Mouse (Mus musculus) hindbrain, embryonic 11.5 days (tissue): ENCODE measurements around the gene Serac1. TPM values are rescaled to one million over a fixed set of nuclear protein-coding genes. Genes with fewer than 3 reads are reported as not detected.

Experiments
- ATAC-seq: fragments of 200-750 bp; cut with Nextera tagmentation; 2 replicates; pipeline ENCODE4 v1.8.0; 2017; ENCODE audit warnings: mild to moderate bottlenecking, moderate TSS enrichment, moderate library complexity; ENCODE audit not compliant: low FRiP score
- DNase-seq: peaks from one replicate; pipeline ENCODE4 v3.0.0-alpha.2; 2015; ENCODE audit warnings: low spot score
- H3K27ac ChIP-seq: fragments of 300-500 bp; sonication (generic); 2 replicates; pipeline ENCODE4 v1.5.1; 2014; ENCODE audit warnings: mild to moderate bottlenecking, low read depth, low read length
- H3K27me3 ChIP-seq: fragments of 300-500 bp; sonication (generic); 2 replicates; pipeline ENCODE4 v1.6.1; 2014; ENCODE audit warnings: mild to moderate bottlenecking, low read length, moderate library complexity, mixed read lengths; ENCODE audit not compliant: control insufficient read depth, insufficient read depth
- H3K36me3 ChIP-seq: fragments of 300-500 bp; sonication (generic); 2 replicates; pipeline ENCODE4 v1.6.1; 2014; ENCODE audit warnings: mild to moderate bottlenecking, low read length, moderate library complexity, mixed read lengths; ENCODE audit not compliant: control insufficient read depth, insufficient read depth
- H3K4me1 ChIP-seq: fragments of 300-500 bp; sonication (generic); replicated peaks from 2 replicates; pipeline ENCODE4 v1.6.1; 2014; ENCODE audit warnings: low read length, mixed read lengths; ENCODE audit not compliant: control insufficient read depth, insufficient read depth
- H3K4me2 ChIP-seq: fragments of 300-500 bp; sonication (generic); replicated peaks from 2 replicates; pipeline ENCODE4 v1.6.1; 2014; ENCODE audit warnings: mild to moderate bottlenecking, low read depth, low read length
- H3K4me3 ChIP-seq: fragments of 300-500 bp; sonication (generic); 2 replicates; pipeline ENCODE4 v1.5.1; 2014; ENCODE audit warnings: low read depth, low read length
- H3K9ac ChIP-seq: fragments of 300-500 bp; sonication (generic); 2 replicates; pipeline ENCODE4 v1.6.1; 2014; ENCODE audit warnings: low read depth, low read length
- H3K9me3 ChIP-seq: fragments of 300-500 bp; sonication (generic); 2 replicates; pipeline ENCODE4 v1.6.1; 2016; ENCODE audit warnings: low read length; ENCODE audit not compliant: control insufficient read depth
- WGBS: fragments of 180-500 bp; shearing (Covaris S2); extraction: QIAGEN DNeasy Blood & Tissue Kit; methylation state at CpG from one replicate; pipeline ENCODE4 v1.1.7; 2014; 5-methylcytosine and 5-hydroxymethylcytosine counted together
- polyA plus RNA-seq: library from polyadenylated mRNA; unstranded; fragments of >200 nt; fragmentation: Nextera tagmentation; extraction: Ambion mirVana; gene quantifications from 2 replicates; pipeline ENCODE4 v1.2.1, GENCODE M21; 2014

Gene Serac1
- polyA plus RNA-seq, 1 experiment from 2014 or later = 8.0 TPM

DNA sequence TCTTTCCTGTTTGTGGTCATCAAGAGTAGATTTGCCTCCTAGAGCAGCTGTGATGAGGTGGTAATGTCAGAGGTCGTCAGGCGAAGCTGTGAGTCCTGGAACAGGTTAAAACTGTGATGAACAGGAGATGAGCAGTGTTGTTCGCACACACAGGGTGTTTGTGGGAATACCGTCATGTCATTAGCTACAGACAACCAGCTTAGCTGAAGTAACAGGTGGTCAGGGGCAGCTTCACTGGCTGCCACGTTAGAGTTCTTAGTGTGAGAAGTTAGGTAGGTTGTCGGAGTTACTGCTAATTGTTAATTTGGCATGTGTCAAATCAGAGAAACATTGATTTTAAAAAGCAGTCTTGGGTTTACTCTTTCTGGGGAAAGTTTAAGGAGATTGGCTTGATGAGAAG is 34.1 kb upstream of the Serac1 start:
- H3K9me3 ChIP-seq = no peaks in the 10 kb centered on the region
- H3K36me3 ChIP-seq = no peaks in the 10 kb centered on the region
- ATAC-seq (no peak), DNase-seq (no peak)
- H3K27ac ChIP-seq = no peak overlapping the region
- no peak overlapping the region for H3K4me3 ChIP-seq
- 91% methylated on average over 6 of the region's 6 CpGs for WGBS
- no peaks in the 10 kb centered on the region for H3K4me1 ChIP-seq
- no peak overlapping the region for H3K9ac ChIP-seq
- no peak overlapping the region for H3K4me2 ChIP-seq
- H3K27me3 ChIP-seq = no peaks in the 10 kb centered on the region

DNA sequence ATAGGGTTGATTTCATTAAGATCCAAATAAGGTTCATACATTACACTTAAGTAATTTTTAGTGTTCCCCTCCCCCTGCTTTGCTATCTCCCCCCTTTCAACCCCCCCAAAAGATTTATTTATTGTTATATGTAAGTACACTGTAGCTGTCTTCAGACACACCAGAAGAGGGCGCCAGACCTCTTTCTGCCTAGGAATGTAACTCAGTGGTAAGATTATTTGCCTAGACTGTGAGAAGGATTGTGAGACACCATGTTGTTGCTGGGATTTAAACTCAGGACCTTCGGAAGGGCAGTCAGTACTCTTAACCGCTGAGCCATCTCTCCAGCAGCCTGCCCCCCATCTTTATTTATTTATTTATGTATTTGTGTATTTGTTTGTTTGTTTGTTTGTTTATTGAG is 31.4 kb upstream of the Serac1 start:
- Histone ChIP-seq H3K27ac (no peak overlapping the region), H3K4me2 (no peak overlapping the region), H3K4me3 (no peak overlapping the region), H3K9me3 (no peaks in the 10 kb centered on the region), H3K27me3 (no peaks in the 10 kb centered on the region), H3K4me1 (no peaks in the 10 kb centered on the region; the same call in 1 of the 2 replicates), H3K9ac (no peak overlapping the region), H3K36me3 (no peaks in the 10 kb centered on the region)
- no peak for ATAC-seq
- DNase-seq = peak; percentile 18
- whole genome bisulfite sequencing = 84% methylated on average over 3 of the region's 3 CpGs

DNA sequence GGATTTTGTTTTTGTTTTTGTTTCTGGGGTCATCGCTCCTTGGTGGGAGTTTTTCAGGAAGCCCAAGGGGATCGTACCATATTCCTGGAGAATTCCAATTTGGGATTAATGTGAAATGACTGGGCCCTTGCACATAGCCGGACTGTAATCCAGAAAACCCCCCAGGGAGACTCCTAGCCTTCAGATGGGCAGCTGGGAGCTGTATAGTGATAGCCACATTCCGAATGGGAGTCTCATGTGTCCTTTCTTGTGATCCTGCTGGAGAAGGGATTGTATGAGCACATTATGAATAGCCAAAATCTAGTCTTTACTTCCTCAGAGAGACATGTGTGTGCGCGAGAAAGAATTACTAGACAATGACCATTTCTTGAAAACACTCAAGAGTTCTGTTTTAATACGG is 28.6 kb upstream of the Serac1 start:
- Histone ChIP-seq H3K4me3 (peak overlapping the region; percentile 94), H3K9me3 (no peaks in the 10 kb centered on the region), H3K4me2 (peak overlapping the region; percentile 71), H3K27me3 (no peaks in the 10 kb centered on the region), H3K27ac (no peak overlapping the region), H3K4me1 (no peaks in the 10 kb centered on the region; the same call in 1 of the 2 replicates), H3K36me3 (no peaks in the 10 kb centered on the region), H3K9ac (peak overlapping the region; percentile 96)
- DNase-seq (no peak), ATAC-seq (no peak)
- 63% methylated on average over 7 of the region's 7 CpGs for WGBS

DNA sequence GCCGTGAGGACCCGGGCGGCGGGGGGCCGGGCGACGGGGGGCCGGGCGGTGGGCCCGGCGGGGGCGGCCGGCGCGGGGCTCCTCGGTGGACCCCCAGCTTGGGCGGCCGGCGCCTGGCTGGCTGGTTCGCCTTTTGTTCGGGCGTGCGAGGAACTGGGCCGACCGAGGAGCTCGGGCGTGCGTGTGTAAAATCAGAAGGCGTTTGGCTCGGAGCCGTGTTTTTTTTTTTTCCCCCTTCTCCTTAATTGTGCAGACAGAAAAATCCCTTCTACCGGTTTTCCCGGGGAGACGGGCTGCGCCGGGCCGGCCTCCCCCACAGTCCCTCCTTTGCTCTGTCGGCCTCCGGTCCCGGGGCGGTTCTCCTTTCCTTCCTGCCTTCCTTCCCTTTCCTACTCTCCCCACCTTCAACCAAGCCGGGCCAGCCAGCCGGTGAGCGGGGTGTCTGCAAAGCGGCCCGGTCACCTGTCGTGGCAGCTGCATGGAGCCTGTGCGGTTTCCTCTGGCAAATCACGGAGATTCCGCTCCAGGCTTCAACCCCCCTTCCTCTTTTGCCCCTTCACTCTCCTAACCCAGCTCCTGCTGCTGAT is 27.6 kb upstream of the Serac1 start:
- Histone ChIP-seq H3K9me3 (no peaks in the 10 kb centered on the region), H3K27ac (peak overlapping the region; percentile 95), H3K4me2 (peak overlapping the region; percentile 71), H3K9ac (peak overlapping the region; percentile 96), H3K36me3 (no peaks in the 10 kb centered on the region), H3K4me1 (no peaks in the 10 kb centered on the region; the same call in 1 of the 2 replicates), H3K4me3 (peak overlapping the region; percentile 94), H3K27me3 (no peaks in the 10 kb centered on the region)
- DNase-seq (peak; percentile 68), ATAC-seq (peak; percentile 72; the same call in 1 of the 2 replicates)
- WGBS = under 1% methylated on average over 29 of the region's 50 CpGs

DNA sequence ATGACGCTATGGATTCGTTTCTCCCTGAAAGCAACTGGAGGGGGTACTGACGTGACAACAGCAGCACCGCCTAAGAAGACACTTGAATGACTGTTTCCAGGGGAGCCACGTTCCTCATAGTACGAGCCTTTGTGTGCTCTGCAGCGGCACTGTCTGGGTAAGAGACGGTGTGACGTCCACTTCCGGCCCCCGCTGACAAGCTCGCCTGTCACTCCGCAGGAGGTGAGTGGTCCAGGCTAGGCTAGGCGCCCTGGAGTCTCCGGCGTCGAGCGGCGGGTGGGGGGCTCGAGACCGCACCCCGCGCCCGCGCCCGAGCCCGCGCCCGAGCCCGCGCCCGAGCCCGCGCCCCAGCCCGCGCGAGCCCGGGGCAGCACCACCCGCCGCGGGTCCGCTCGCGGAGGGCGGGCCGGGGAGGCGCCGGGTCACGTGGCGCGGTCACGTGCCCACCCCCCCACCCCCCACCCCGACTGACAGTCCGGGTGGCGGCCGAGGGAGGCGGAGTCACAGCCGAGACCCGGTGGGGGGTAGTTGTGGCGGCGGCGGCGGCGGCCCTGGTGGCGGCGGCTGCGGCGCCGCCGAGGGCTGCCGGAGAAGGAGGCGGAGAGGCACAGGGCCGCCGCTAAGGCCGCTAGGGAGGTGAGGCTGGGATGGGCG is 26.9 kb upstream of the Serac1 start, which contains the start of gene Tulp4:
Tulp4 (plus strand) TSS at position 77 of the 654 bp plus-strand sequence.
- peak within 1 kb of the TSS; percentile 71 for H3K4me2 ChIP-seq
- ATAC-seq (peak; percentile 99), DNase-seq (peak; percentile 91)
- H3K9ac ChIP-seq = peak within 1 kb of the TSS; percentile 96
- no peaks in the 10 kb centered on the region for H3K9me3 ChIP-seq
- H3K4me3 ChIP-seq = peak within 1 kb of the TSS; percentile 94
- H3K4me1 ChIP-seq = no peaks in the 10 kb centered on the region; the same call in 1 of the 2 replicates
- peak within 1 kb of the TSS; percentile 95 for H3K27ac ChIP-seq
- 0% methylated on average over 18 of the region's 76 CpGs for WGBS
- H3K36me3 ChIP-seq = no peaks in the 10 kb centered on the region
- no peaks in the 10 kb centered on the region for H3K27me3 ChIP-seq

DNA sequence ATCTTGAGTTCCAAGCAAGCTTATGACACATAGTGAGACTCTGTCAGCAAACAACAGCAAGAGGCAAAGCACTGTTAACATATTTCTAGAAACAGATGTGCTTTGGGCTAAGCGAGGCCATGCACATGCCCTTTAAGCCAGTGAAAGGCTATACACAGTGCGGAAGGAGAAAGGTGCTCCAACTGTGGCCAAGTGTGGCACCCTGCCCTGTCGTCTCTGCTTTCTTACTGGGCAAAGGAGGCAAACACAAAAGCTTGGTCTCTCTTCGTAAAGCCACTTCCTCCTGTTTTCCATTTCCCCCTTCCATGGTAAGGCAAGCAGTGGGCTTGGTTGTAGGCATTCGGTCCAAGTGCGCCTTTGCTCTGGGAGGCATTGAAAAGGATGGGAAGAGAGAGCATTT is 24.0 kb upstream of the Serac1 start:
- H3K4me3 ChIP-seq = no peak overlapping the region
- no peak overlapping the region for H3K9ac ChIP-seq
- no peak for ATAC-seq
- H3K4me1 ChIP-seq = no peaks in the 10 kb centered on the region; the same call in 1 of the 2 replicates
- 82% methylated on average over 6 of the region's 6 CpGs for WGBS
- H3K9me3 ChIP-seq = no peaks in the 10 kb centered on the region
- H3K36me3 ChIP-seq = no peaks in the 10 kb centered on the region
- no peak for DNase-seq
- no peaks in the 10 kb centered on the region for H3K27me3 ChIP-seq
- no peak overlapping the region for H3K4me2 ChIP-seq
- H3K27ac ChIP-seq = no peak overlapping the region

DNA sequence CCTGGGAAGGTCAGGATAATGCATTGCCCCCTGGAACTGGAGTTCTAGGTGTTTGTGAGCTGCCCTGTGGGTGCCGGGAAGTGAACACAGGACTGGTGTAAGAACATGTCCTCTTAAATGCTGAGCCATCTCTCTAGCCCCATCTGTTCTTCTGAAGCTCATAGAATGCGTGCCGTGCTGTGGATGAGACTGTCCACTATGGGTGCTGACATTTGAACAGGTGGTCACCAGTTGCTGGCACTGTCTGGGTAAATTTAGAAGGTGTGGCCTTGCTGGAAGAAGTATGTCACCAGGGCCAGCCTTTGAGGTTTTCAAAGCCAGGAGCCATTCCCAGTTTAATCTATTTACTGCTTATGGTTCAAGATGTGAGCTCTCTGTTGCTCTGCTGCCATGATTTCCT is 22.7 kb upstream of the Serac1 start:
- Histone ChIP-seq H3K27ac (no peak overlapping the region), H3K36me3 (no peaks in the 10 kb centered on the region), H3K4me1 (no peaks in the 10 kb centered on the region), H3K9ac (no peak overlapping the region), H3K4me2 (no peak overlapping the region), H3K27me3 (no peaks in the 10 kb centered on the region), H3K9me3 (no peaks in the 10 kb centered on the region), H3K4me3 (no peak overlapping the region)
- 93% methylated on average over 3 of the region's 3 CpGs for WGBS
- ATAC-seq (no peak), DNase-seq (no peak)

DNA sequence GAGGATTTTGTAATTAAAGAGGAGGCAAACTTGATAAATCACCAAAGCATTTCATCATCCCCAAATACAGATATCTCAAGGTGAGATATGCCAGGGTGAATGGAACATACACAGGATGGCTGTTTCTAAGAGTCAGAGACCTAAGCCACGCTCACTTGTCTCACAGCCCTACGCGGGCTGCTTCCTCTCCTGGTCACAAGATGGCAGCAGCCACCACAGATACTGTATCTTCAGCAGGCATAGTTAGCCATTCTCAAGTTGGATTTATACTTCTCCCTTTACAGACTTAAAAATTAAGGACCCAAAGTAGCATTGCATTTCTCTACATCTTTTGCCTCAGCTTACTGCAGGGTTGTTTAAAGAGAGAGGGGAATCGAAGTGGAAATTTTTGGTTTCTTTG is 18.3 kb upstream of the Serac1 start:
- Histone ChIP-seq H3K9ac (no peak overlapping the region), H3K4me2 (no peak overlapping the region), H3K27ac (no peak overlapping the region), H3K36me3 (no peaks in the 10 kb centered on the region), H3K9me3 (no peaks in the 10 kb centered on the region), H3K4me1 (no peaks in the 10 kb centered on the region), H3K27me3 (no peaks in the 10 kb centered on the region), H3K4me3 (no peak overlapping the region)
- WGBS = 29% methylated on average over 4 of the region's 4 CpGs
- ATAC-seq (no peak), DNase-seq (peak; percentile 71)

DNA sequence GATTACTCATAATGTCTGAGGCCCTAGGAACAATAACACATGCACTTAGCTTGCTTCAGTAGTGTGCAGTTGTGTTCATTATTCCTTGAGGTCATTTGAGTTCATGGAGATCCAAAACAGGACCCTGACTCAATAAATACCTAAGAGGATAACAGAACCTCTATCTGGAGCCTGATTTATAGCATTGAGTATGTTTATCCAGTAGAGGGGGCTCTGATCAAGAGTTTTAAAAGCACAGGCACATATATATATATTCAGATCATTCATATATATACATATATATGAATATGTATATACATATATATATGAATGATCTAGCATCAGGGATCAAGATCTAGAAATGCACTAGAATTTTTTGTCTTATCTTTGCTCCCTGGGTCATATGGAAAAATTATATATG is 16.0 kb upstream of the Serac1 start:
- ATAC-seq (no peak), DNase-seq (no peak)
- Histone ChIP-seq H3K4me1 (no peaks in the 10 kb centered on the region), H3K4me3 (no peak overlapping the region), H3K27me3 (no peaks in the 10 kb centered on the region), H3K27ac (no peak overlapping the region), H3K9ac (no peak overlapping the region), H3K9me3 (no peaks in the 10 kb centered on the region), H3K4me2 (no peak overlapping the region), H3K36me3 (no peaks in the 10 kb centered on the region)
